Mouse (Mus musculus): ENCODE results near the gene Cux1.

Cux1 gene

GRCm38 (mm10) chr5:136445967-136446366 lies 121.3 kb downstream of the Cux1 start:
- no peak for DNase-seq (ENCODE audit: inconsistent age in 2 of 2, low spot score in 1 of 2)

- DNase-seq (ENCODE audit: inconsistent age in 2 of 2, low spot score in 1 of 2), result peak in 1 of 2 experiments; percentile 25
Observed at GRCm38 (mm10) chr5:136442238-136443187, 124.8 kb downstream of the Cux1 start.

GRCm38 (mm10) chr5:136429647-136430046 lies 137.6 kb downstream of the Cux1 start:
- no peak for DNase-seq (ENCODE audit: inconsistent age in 2 of 2, low spot score in 1 of 2)

- peak; percentile 70 to 86 for DNase-seq (ENCODE audit: inconsistent age in 2 of 2, low spot score in 1 of 2)
Observed at GRCm38 (mm10) chr5:136428498-136429060, 138.7 kb downstream of the Cux1 start.

- DNase-seq (ENCODE audit: inconsistent age in 2 of 2, low spot score in 1 of 2), result no peak
Observed at GRCm38 (mm10) chr5:136427772-136428497, 139.4 kb downstream of the Cux1 start.

- DNase-seq (ENCODE audit: inconsistent age in 2 of 2, low spot score in 1 of 2), result peak; percentile 47 to 82
Observed at GRCm38 (mm10) chr5:136427121-136427771, 140.0 kb downstream of the Cux1 start.

- DNase-seq (ENCODE audit: inconsistent age in 2 of 2, low spot score in 1 of 2), result no peak
Observed at GRCm38 (mm10) chr5:136422948-136423347, 144.3 kb downstream of the Cux1 start.

- peak; percentile 65 to 80 for DNase-seq (ENCODE audit: inconsistent age in 2 of 2, low spot score in 1 of 2)
Observed at GRCm38 (mm10) chr5:136421885-136422284, 145.4 kb downstream of the Cux1 start.

- DNase-seq (ENCODE audit: inconsistent age in 2 of 2, low spot score in 1 of 2), result no peak
Observed at GRCm38 (mm10) chr5:136421316-136421715, 146.0 kb downstream of the Cux1 start.

- DNase-seq (ENCODE audit: inconsistent age in 2 of 2, low spot score in 1 of 2), result no peak
Observed at GRCm38 (mm10) chr5:136420342-136420741, 146.9 kb downstream of the Cux1 start.

GRCm38 (mm10) chr5:136417891-136418290 lies 149.4 kb downstream of the Cux1 start:
- DNase-seq (ENCODE audit: inconsistent age in 2 of 2, low spot score in 1 of 2), result no peak

GRCm38 (mm10) chr5:136414479-136414878 lies 152.8 kb downstream of the Cux1 start:
- DNase-seq (ENCODE audit: inconsistent age in 2 of 2, low spot score in 1 of 2), result no peak

- DNase-seq (ENCODE audit: inconsistent age in 2 of 2, low spot score in 1 of 2), result no peak
Observed at GRCm38 (mm10) chr5:136410681-136411181, 156.6 kb downstream of the Cux1 start.

GRCm38 (mm10) chr5:136406357-136406756 lies 160.9 kb downstream of the Cux1 start:
- no peak for DNase-seq (ENCODE audit: inconsistent age in 2 of 2, low spot score in 1 of 2)

- peak; percentile 47 to 74 for DNase-seq (ENCODE audit: inconsistent age in 2 of 2, low spot score in 1 of 2)
Observed at GRCm38 (mm10) chr5:136403565-136403961, 163.7 kb downstream of the Cux1 start.

- DNase-seq (ENCODE audit: inconsistent age in 2 of 2, low spot score in 1 of 2), result no peak
Observed at GRCm38 (mm10) chr5:136402622-136403564, 164.4 kb downstream of the Cux1 start.

- DNase-seq (ENCODE audit: inconsistent age in 2 of 2, low spot score in 1 of 2), result no peak
Observed at GRCm38 (mm10) chr5:136398706-136399105, 168.6 kb downstream of the Cux1 start.

- peak; percentile 23 to 46 for DNase-seq (ENCODE audit: inconsistent age in 2 of 2, low spot score in 1 of 2)
Observed at GRCm38 (mm10) chr5:136396699-136397098, 170.6 kb downstream of the Cux1 start.

- DNase-seq (ENCODE audit: inconsistent age in 2 of 2, low spot score in 1 of 2), result no peak
Observed at GRCm38 (mm10) chr5:136396256-136396655, 171.0 kb downstream of the Cux1 start.
